Mouse (Mus musculus) neural tube, embryonic 11.5 days (tissue): ENCODE measurements around the gene Jmjd6. TPM values are rescaled to one million over a fixed set of nuclear protein-coding genes. Genes with fewer than 3 reads are reported as not detected.
"Not testable (repeated sequence)": the region's sequence is repeated elsewhere in the genome, so short reads cannot be mapped to it uniquely, and the experiment has no call there.

Source experiments
- ATAC-seq: fragments of 200-750 bp; cut with Nextera tagmentation; 2 replicates; pipeline ENCODE4 v1.8.0; 2017; ENCODE audit warnings: moderate number of reproducible peaks, mild to moderate bottlenecking, moderate TSS enrichment, moderate library complexity; ENCODE audit not compliant: insufficient read depth, low FRiP score, low TSS enrichment
- DNase-seq: peaks from one replicate; pipeline ENCODE4 v3.0.0-alpha.2; 2015; ENCODE audit warnings: low spot score
- H3K27ac ChIP-seq: fragments of 300-500 bp; sonication (generic); 2 replicates; pipeline ENCODE4 v1.5.1; 2014; ENCODE audit warnings: low read depth, mild to moderate bottlenecking, low read length
- H3K27me3 ChIP-seq: fragments of 300-500 bp; sonication (generic); 2 replicates; pipeline ENCODE4 v1.6.1; 2014; ENCODE audit warnings: mild to moderate bottlenecking, low read length, mixed read lengths; ENCODE audit not compliant: control insufficient read depth, insufficient read depth
- H3K36me3 ChIP-seq: fragments of 300-500 bp; sonication (generic); 2 replicates; pipeline ENCODE4 v1.6.1; 2014; ENCODE audit warnings: mild to moderate bottlenecking, low read length, moderate library complexity, mixed read lengths; ENCODE audit not compliant: control insufficient read depth, insufficient read depth
- H3K4me1 ChIP-seq: fragments of 300-500 bp; sonication (generic); 2 replicates; pipeline ENCODE4 v1.6.1; 2014; ENCODE audit warnings: low read length, mixed read lengths; ENCODE audit not compliant: control insufficient read depth, insufficient read depth
- H3K4me2 ChIP-seq: fragments of 300-500 bp; sonication (generic); 2 replicates; pipeline ENCODE4 v1.6.1; 2014; ENCODE audit warnings: low read depth, mild to moderate bottlenecking, moderate library complexity
- H3K4me3 ChIP-seq: fragments of 300-500 bp; sonication (generic); 2 replicates; pipeline ENCODE4 v1.5.1; 2014; ENCODE audit warnings: low read depth, low read length
- H3K9ac ChIP-seq: fragments of 300-500 bp; sonication (generic); 2 replicates; pipeline ENCODE4 v1.6.1; 2014; ENCODE audit warnings: mild to moderate bottlenecking, low read length
- H3K9me3 ChIP-seq: fragments of 300-500 bp; sonication (generic); 2 replicates; pipeline ENCODE4 v1.6.1; 2016; ENCODE audit warnings: low read length; ENCODE audit not compliant: control insufficient read depth
- WGBS: fragments of 180-500 bp; shearing (Covaris S2); extraction: QIAGEN DNeasy Blood & Tissue Kit; methylation state at CpG from one replicate; pipeline ENCODE4 v1.1.7; 2014; 5-methylcytosine and 5-hydroxymethylcytosine counted together
- polyA plus RNA-seq: library from polyadenylated mRNA; unstranded; fragments of >200 nt; fragmentation: Nextera tagmentation; extraction: Ambion mirVana; gene quantifications from 2 replicates; pipeline ENCODE4 v1.2.1, GENCODE M21; 2014

Gene Jmjd6
- polyA plus RNA-seq, 1 experiment from 2014 or later: 88.4 TPM

- under 1% methylated on average over 36 of the region's 36 CpGs for WGBS
These were observed 10.3 kb upstream of the Jmjd6 start for GRCm38 (mm10) chr11:116853512-116853928.

DNA sequence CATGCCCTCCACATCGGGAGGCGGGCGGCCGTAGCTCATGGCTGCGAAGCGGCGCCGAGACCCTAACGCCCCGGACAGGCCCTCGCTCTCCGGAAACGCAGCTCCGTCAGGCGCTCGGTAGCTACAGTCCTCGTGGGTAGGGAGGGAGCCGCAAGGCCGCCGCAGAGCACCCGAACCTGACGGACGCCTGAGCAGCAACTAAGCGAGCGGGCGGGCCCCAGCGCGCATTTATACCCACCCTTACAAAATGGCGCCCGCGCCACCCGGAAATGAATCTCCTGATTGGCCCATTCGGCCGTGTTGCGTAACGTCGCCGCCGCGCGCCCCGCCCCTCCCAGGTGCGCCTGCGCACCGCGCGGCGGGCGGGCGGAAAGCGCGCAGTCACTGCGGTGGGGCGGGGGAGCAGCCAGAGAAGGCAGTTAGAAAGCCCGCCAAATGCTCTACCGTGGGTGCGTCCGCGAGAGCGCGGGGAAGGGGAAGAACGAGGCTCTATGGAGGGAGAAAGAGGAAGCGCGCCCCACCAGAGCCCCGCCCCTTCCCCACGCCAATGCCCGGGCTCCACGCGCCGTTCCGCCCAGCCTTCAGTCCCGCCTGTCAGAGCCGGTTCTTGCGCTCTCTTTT is 9.8 kb upstream of the Jmjd6 start, which contains the start of gene Srsf2:
Gene Srsf2, minus strand, starts transcription at position 204 of the 621 bp plus-strand sequence.
- peak within 1 kb of the TSS; percentile 97 for H3K9ac ChIP-seq
- 0% methylated on average over 72 of the region's 74 CpGs for WGBS
- ATAC-seq (peak; percentile 88), DNase-seq (peak; percentile 98)
- H3K36me3 ChIP-seq: no peaks in the 10 kb centered on the region
- H3K9me3 ChIP-seq: no peaks in the 10 kb centered on the region
- peak within 1 kb of the TSS; percentile 87 for H3K4me2 ChIP-seq
- H3K27me3 ChIP-seq: no peaks in the 10 kb centered on the region
- H3K27ac ChIP-seq: peak within 1 kb of the TSS; percentile 97
- peaks cover 16% of the 10 kb centered on the region for H3K4me1 ChIP-seq
- H3K4me3 ChIP-seq: peak within 1 kb of the TSS; percentile 73

More at GRCm38 (mm10) chr11:116853512-116853928, 10.3 kb upstream of the Jmjd6 start:
- H3K9me3 ChIP-seq: no peaks in the 10 kb centered on the region
- no peaks in the 10 kb centered on the region for H3K27me3 ChIP-seq
- H3K4me1 ChIP-seq: peaks cover 16% of the 10 kb centered on the region
- peak overlapping the region; percentile 97 for H3K27ac ChIP-seq
- peak; percentile 92 for ATAC-seq
- peak overlapping the region; percentile 87 for H3K4me2 ChIP-seq
- H3K9ac ChIP-seq: peak overlapping the region; percentile 97
- peak; percentile 97 for DNase-seq
- peak overlapping the region; percentile 73 for H3K4me3 ChIP-seq
- no peaks in the 10 kb centered on the region for H3K36me3 ChIP-seq

- Histone ChIP-seq H3K4me2 (peak within 1 kb of the TSS; percentile 87), H3K4me1 (peaks cover 16% of the 10 kb centered on the region), H3K27me3 (no peaks in the 10 kb centered on the region), H3K4me3 (peak within 1 kb of the TSS; percentile 73), H3K36me3 (no peaks in the 10 kb centered on the region), H3K9ac (peak within 1 kb of the TSS; percentile 97), H3K27ac (peak within 1 kb of the TSS; percentile 97), H3K9me3 (no peaks in the 10 kb centered on the region)
- peak; percentile 57 for ATAC-seq
- 0% methylated on average over 79 of the region's 91 CpGs for WGBS
- DNase-seq: peak; percentile 72
These were observed 9.1 kb upstream of the Jmjd6 start, which contains the start of gene Mfsd11 for GRCm38 (mm10) chr11:116852291-116852890. Gene Mfsd11, plus strand, starts transcription at chr11:116852440.

GRCm38 (mm10) chr11:116851576-116852290 is 8.5 kb upstream of the Jmjd6 start:
- Histone ChIP-seq H3K9me3 (no peaks in the 10 kb centered on the region), H3K36me3 (no peaks in the 10 kb centered on the region), H3K27me3 (no peaks in the 10 kb centered on the region), H3K9ac (peak overlapping the region; percentile 97), H3K4me3 (peak overlapping the region; percentile 73), H3K4me1 (peaks cover 16% of the 10 kb centered on the region), H3K4me2 (peak overlapping the region; percentile 87), H3K27ac (peak overlapping the region; percentile 97)
- 1% methylated on average over 29 of the region's 29 CpGs for WGBS
- ATAC-seq: no peak
- DNase-seq: no peak

DNA sequence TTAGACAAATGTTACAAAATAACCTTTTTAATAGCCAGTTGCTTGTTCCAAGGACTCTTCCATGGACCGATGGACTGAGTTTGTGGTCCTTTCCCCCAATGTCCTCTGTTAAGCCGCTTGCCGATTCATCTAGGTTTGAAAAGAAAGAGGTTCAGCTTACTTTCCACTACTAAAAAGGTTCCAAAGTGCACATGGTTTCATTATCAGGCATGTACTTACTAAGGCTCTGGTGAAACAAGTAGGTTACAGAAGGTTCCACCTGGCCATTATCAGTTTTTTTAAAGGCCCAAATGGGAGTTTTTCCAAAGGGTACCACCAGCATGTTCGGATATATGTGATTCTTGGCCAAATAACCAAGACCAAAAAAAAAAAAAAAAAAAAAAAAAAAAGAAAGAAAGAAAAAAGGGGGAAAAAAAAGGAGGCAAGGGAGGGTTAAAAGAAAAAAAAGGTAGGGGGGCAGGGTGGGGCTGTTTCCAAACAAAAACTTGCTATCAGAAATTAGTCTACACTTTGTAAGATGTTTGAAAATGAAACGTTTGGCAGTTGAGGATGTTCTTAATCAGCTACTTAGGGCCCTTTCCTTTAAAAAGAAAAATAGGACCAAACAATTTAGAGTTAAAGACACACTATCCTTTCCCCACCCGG is 7.7 kb upstream of the Jmjd6 start:
- 52% methylated on average over 6 of the region's 6 CpGs for WGBS
- H3K36me3 ChIP-seq: no peaks in the 10 kb centered on the region

GRCm38 (mm10) chr11:116850085-116850484 is 6.8 kb upstream of the Jmjd6 start:
- Histone ChIP-seq H3K9ac (no peak overlapping the region), H3K4me1 (peaks cover 16% of the 10 kb centered on the region), H3K9me3 (no peaks in the 10 kb centered on the region), H3K4me3 (peak overlapping the region; percentile 73), H3K27ac (no peak overlapping the region), H3K4me2 (peak overlapping the region; percentile 87; the same call in 1 of the 2 replicates), H3K36me3 (no peaks in the 10 kb centered on the region), H3K27me3 (no peaks in the 10 kb centered on the region)
- DNase-seq (no peak), ATAC-seq (no peak)
- 75% methylated on average over 4 of the region's 4 CpGs for WGBS

More for the DNA sequence above, 7.7 kb upstream of the Jmjd6 start:
- DNase-seq: no peak
- peaks cover 16% of the 10 kb centered on the region for H3K4me1 ChIP-seq
- H3K9me3 ChIP-seq: no peaks in the 10 kb centered on the region
- peak overlapping the region; percentile 97 for H3K9ac ChIP-seq
- ATAC-seq: no peak
- peak overlapping the region; percentile 87 for H3K4me2 ChIP-seq
- H3K27ac ChIP-seq: no peak overlapping the region
- peak overlapping the region; percentile 73 for H3K4me3 ChIP-seq
- no peaks in the 10 kb centered on the region for H3K27me3 ChIP-seq

GRCm38 (mm10) chr11:116849587-116849986 is 6.3 kb upstream of the Jmjd6 start:
- no peak overlapping the region for H3K4me2 ChIP-seq
- DNase-seq (no peak), ATAC-seq (no peak)
- H3K9me3 ChIP-seq: no peaks in the 10 kb centered on the region
- no peaks in the 10 kb centered on the region for H3K27me3 ChIP-seq
- no peak overlapping the region for H3K4me3 ChIP-seq
- no peaks in the 10 kb centered on the region for H3K36me3 ChIP-seq
- peaks cover 16% of the 10 kb centered on the region for H3K4me1 ChIP-seq
- no peak overlapping the region for H3K27ac ChIP-seq
- H3K9ac ChIP-seq: no peak overlapping the region

- H3K4me1 ChIP-seq: peaks cover 18% of the 10 kb centered on the region
- DNase-seq, ATAC-seq, H3K9ac ChIP-seq, H3K27ac ChIP-seq, H3K9me3 ChIP-seq, H3K4me3 ChIP-seq, H3K4me2 ChIP-seq, H3K36me3 ChIP-seq, H3K27me3 ChIP-seq: not testable (repeated sequence)
- 86% methylated on average over 2 of the region's 2 CpGs for WGBS
These were observed 5.6 kb upstream of the Jmjd6 start for GRCm38 (mm10) chr11:116848877-116849178.
